Mouse (Mus musculus): ENCODE results near the gene Pitpnm3.

Gene Pitpnm3

GRCm38 (mm10) chr11:72095994-72096393 is 39.6 kb downstream of the Pitpnm3 start:
- DNase-seq (ENCODE audit: inconsistent ontology term), result no peak

- peak; percentile 46 for DNase-seq (ENCODE audit: inconsistent ontology term)
Observed at GRCm38 (mm10) chr11:72094442-72094841, 41.1 kb downstream of the Pitpnm3 start.

- DNase-seq (ENCODE audit: inconsistent ontology term), result no peak
Observed at GRCm38 (mm10) chr11:72092390-72092789, 43.2 kb downstream of the Pitpnm3 start.

- no peak for DNase-seq (ENCODE audit: inconsistent ontology term)
Observed at GRCm38 (mm10) chr11:72086251-72087046, 49.1 kb downstream of the Pitpnm3 start.

GRCm38 (mm10) chr11:72084337-72084736 is 51.2 kb downstream of the Pitpnm3 start:
- DNase-seq (ENCODE audit: inconsistent ontology term), result no peak

GRCm38 (mm10) chr11:72082601-72083000 is 53.0 kb downstream of the Pitpnm3 start:
- no peak for DNase-seq (ENCODE audit: inconsistent ontology term)

GRCm38 (mm10) chr11:72080461-72080860 is 55.1 kb downstream of the Pitpnm3 start:
- no peak for DNase-seq (ENCODE audit: inconsistent ontology term)

- no peak for DNase-seq (ENCODE audit: inconsistent ontology term)
Observed at GRCm38 (mm10) chr11:72078647-72079046, 56.9 kb downstream of the Pitpnm3 start.

GRCm38 (mm10) chr11:72078056-72078455 is 57.5 kb downstream of the Pitpnm3 start:
- DNase-seq (ENCODE audit: inconsistent ontology term), result no peak

- no peak for DNase-seq (ENCODE audit: inconsistent ontology term)
Observed at GRCm38 (mm10) chr11:72074230-72074629, 61.3 kb downstream of the Pitpnm3 start.

GRCm38 (mm10) chr11:72072331-72072905 is 63.2 kb downstream of the Pitpnm3 start:
- DNase-seq (ENCODE audit: inconsistent ontology term), result no peak

GRCm38 (mm10) chr11:72070733-72071132 is 64.8 kb downstream of the Pitpnm3 start:
- no peak for DNase-seq (ENCODE audit: inconsistent ontology term)

- DNase-seq (ENCODE audit: inconsistent ontology term), result no peak
Observed at GRCm38 (mm10) chr11:72068026-72068425, 67.6 kb downstream of the Pitpnm3 start.

- no peak for DNase-seq (ENCODE audit: inconsistent ontology term)
Observed at GRCm38 (mm10) chr11:72067326-72067725, 68.3 kb downstream of the Pitpnm3 start.

- DNase-seq (ENCODE audit: inconsistent ontology term), result no peak
Observed at GRCm38 (mm10) chr11:72066330-72066729, 69.2 kb downstream of the Pitpnm3 start.

- DNase-seq (ENCODE audit: inconsistent ontology term), result peak; percentile 53
Observed at GRCm38 (mm10) chr11:72065103-72065502, 70.5 kb downstream of the Pitpnm3 start.

- DNase-seq (ENCODE audit: inconsistent ontology term), result no peak
Observed at GRCm38 (mm10) chr11:72064414-72064813, 71.2 kb downstream of the Pitpnm3 start.

GRCm38 (mm10) chr11:72061093-72061620 is 74.4 kb downstream of the Pitpnm3 start:
- no peak for DNase-seq (ENCODE audit: inconsistent ontology term)

- DNase-seq (ENCODE audit: inconsistent ontology term), result no peak
Observed at GRCm38 (mm10) chr11:72060416-72060815, 75.2 kb downstream of the Pitpnm3 start.

- no peak for DNase-seq (ENCODE audit: inconsistent ontology term)
Observed at GRCm38 (mm10) chr11:72057166-72057565, 78.4 kb downstream of the Pitpnm3 start.

- no peak for DNase-seq (ENCODE audit: inconsistent ontology term)
Observed at GRCm38 (mm10) chr11:72055176-72055575, 80.4 kb downstream of the Pitpnm3 start.

GRCm38 (mm10) chr11:72052636-72053035 is 82.9 kb downstream of the Pitpnm3 start:
- peak; percentile 61 for DNase-seq (ENCODE audit: inconsistent ontology term)

GRCm38 (mm10) chr11:72052221-72052620 is 83.4 kb downstream of the Pitpnm3 start:
- peak; percentile 78 for DNase-seq (ENCODE audit: inconsistent ontology term)

Measured in Muller cell, postnatal 12 days (primary cell).